Mouse (Mus musculus): ENCODE measurements at regions not wholly inside any gene's neighbourhood (a gene's known extent, or its start where the extent isn't known, plus 50 kb on each side); places are given as distances from the start of the nearest gene placed in this dataset.

GRCm38 (mm10) chr4:26965831-26966230 is 619.1 kb upstream of the Manea start:
- Histone ChIP-seq H3K79me2 (ENCODE audit: control insufficient read depth, insufficient read depth) (no peaks in the 10 kb centered on the region), H3K36me3 (ENCODE audit: control insufficient read depth, insufficient read depth) (no peaks in the 10 kb centered on the region), H3K4me2 (ENCODE audit: low read depth) (no peak overlapping the region), H3K27me3 (ENCODE audit: control insufficient read depth, insufficient read depth, insufficient read length) (no peaks in the 10 kb centered on the region), H3ac (ENCODE audit: control insufficient read depth, insufficient read length) (no peak overlapping the region), H3K4me3 (no peak overlapping the region)
- TF ChIP-seq TCF12 (IDR thresholded peaks at IDR 0.05; ENCODE audit: insufficient read depth, poor library complexity, severe bottlenecking) (no peak), MAX (IDR thresholded peaks at IDR 0.05; ENCODE audit: low read depth) (no peak), E2F4 (IDR thresholded peaks at IDR 0.05; ENCODE audit: insufficient read depth) (no peak), USF1 (IDR thresholded peaks at IDR 0.05; ENCODE audit: low read depth) (no peak)

GRCm38 (mm10) chr4:26964850-26965249 is 618.2 kb upstream of the Manea start:
- H3K36me3 ChIP-seq (ENCODE audit: control insufficient read depth, insufficient read depth), result no peaks in the 10 kb centered on the region
- TF ChIP-seq E2F4 (IDR thresholded peaks at IDR 0.05; ENCODE audit: insufficient read depth) (no peak), CEBPB (IDR thresholded peaks at IDR 0.05; ENCODE audit: insufficient read depth, poor library complexity, severe bottlenecking) (no peak), MAX (IDR thresholded peaks at IDR 0.05; ENCODE audit: low read depth) (no peak)
- no peak overlapping the region for H3K4me3 ChIP-seq
- no peaks in the 10 kb centered on the region for H3K27me3 ChIP-seq (ENCODE audit: control insufficient read depth, insufficient read depth, insufficient read length)
- no peak overlapping the region for H3K4me2 ChIP-seq (ENCODE audit: low read depth)
- H3ac ChIP-seq (ENCODE audit: control insufficient read depth, insufficient read length), result no peak overlapping the region
- no peaks in the 10 kb centered on the region for H3K79me2 ChIP-seq (ENCODE audit: control insufficient read depth, insufficient read depth)

- no peaks in the 10 kb centered on the region for H3K79me2 ChIP-seq (ENCODE audit: control insufficient read depth, insufficient read depth)
- H3ac ChIP-seq (ENCODE audit: control insufficient read depth, insufficient read length), result no peak overlapping the region
- H3K4me2 ChIP-seq (ENCODE audit: low read depth), result no peak overlapping the region
- H3K4me3 ChIP-seq, result no peak overlapping the region
- no peaks in the 10 kb centered on the region for H3K36me3 ChIP-seq (ENCODE audit: control insufficient read depth, insufficient read depth)
- TF ChIP-seq TCF12 (IDR thresholded peaks at IDR 0.05; ENCODE audit: insufficient read depth, poor library complexity, severe bottlenecking), result no peak
- TF ChIP-seq REST (IDR thresholded peaks at IDR 0.05; ENCODE audit: insufficient read depth, insufficient read length), result no peak
- TF ChIP-seq MYOD1 (IDR thresholded peaks at IDR 0.05; ENCODE audit: control insufficient read depth in 1 of 3, insufficient read length in 2 of 3, low read depth in 2 of 3), result no peak
- no peak for TF ChIP-seq POLR2AphosphoS2 (IDR thresholded peaks at IDR 0.05; ENCODE audit: insufficient read length, low read depth)
- no peak for TF ChIP-seq TCF3 (IDR thresholded peaks at IDR 0.05; ENCODE audit: insufficient read length, low read depth)
- no peak for TF ChIP-seq MYOG (IDR thresholded peaks at IDR 0.05; ENCODE audit: control insufficient read depth in 1 of 3, insufficient read depth in 1 of 3, insufficient read length in 2 of 3, low read depth in 2 of 3)
- no peak for TF ChIP-seq SRF (IDR thresholded peaks at IDR 0.05; ENCODE audit: control insufficient read depth, insufficient read length, low read depth)
- no peak for TF ChIP-seq MAX (IDR thresholded peaks at IDR 0.05; ENCODE audit: low read depth)
- TF ChIP-seq E2F4 (IDR thresholded peaks at IDR 0.05; ENCODE audit: insufficient read depth), result no peak
- no peak for TF ChIP-seq CEBPB (IDR thresholded peaks at IDR 0.05; ENCODE audit: insufficient read depth, poor library complexity, severe bottlenecking)
- no peak for TF ChIP-seq POLR2A (IDR thresholded peaks at IDR 0.05; ENCODE audit: insufficient read length, low read depth)
- no peak for TF ChIP-seq USF1 (IDR thresholded peaks at IDR 0.05; ENCODE audit: low read depth)
- H3K27me3 ChIP-seq (ENCODE audit: control insufficient read depth, insufficient read depth, insufficient read length), result no peaks in the 10 kb centered on the region
These were observed 597.9 kb upstream of the Manea start for GRCm38 (mm10) chr4:26944617-26945016.

- TF ChIP-seq REST (IDR thresholded peaks at IDR 0.05; ENCODE audit: insufficient read depth, insufficient read length), result no peak
- no peak for TF ChIP-seq CEBPB (IDR thresholded peaks at IDR 0.05; ENCODE audit: insufficient read depth, poor library complexity, severe bottlenecking)
- TF ChIP-seq MAX (IDR thresholded peaks at IDR 0.05; ENCODE audit: low read depth), result no peak
- no peak for TF ChIP-seq E2F4 (IDR thresholded peaks at IDR 0.05; ENCODE audit: insufficient read depth)
- Histone ChIP-seq H3K4me3 (no peak overlapping the region), H3K36me3 (ENCODE audit: control insufficient read depth, insufficient read depth) (no peaks in the 10 kb centered on the region), H3K79me2 (ENCODE audit: control insufficient read depth, insufficient read depth) (no peaks in the 10 kb centered on the region), H3ac (ENCODE audit: control insufficient read depth, insufficient read length) (no peak overlapping the region), H3K27me3 (ENCODE audit: control insufficient read depth, insufficient read depth, insufficient read length) (no peaks in the 10 kb centered on the region), H3K4me2 (ENCODE audit: low read depth) (no peak overlapping the region)
These were observed 587.5 kb upstream of the Manea start for GRCm38 (mm10) chr4:26933988-26934798.

- Histone ChIP-seq H3ac (ENCODE audit: control insufficient read depth, insufficient read length) (no peak overlapping the region), H3K36me3 (ENCODE audit: control insufficient read depth, insufficient read depth) (no peaks in the 10 kb centered on the region), H3K27me3 (ENCODE audit: control insufficient read depth, insufficient read depth, insufficient read length) (no peaks in the 10 kb centered on the region), H3K4me2 (ENCODE audit: low read depth) (no peak overlapping the region), H3K79me2 (ENCODE audit: control insufficient read depth, insufficient read depth) (no peaks in the 10 kb centered on the region), H3K4me3 (no peak overlapping the region)
- TF ChIP-seq MYOD1 (IDR thresholded peaks at IDR 0.05; ENCODE audit: control insufficient read depth in 1 of 3, insufficient read length in 2 of 3, low read depth in 2 of 3) (no peak), CEBPB (IDR thresholded peaks at IDR 0.05; ENCODE audit: insufficient read depth, poor library complexity, severe bottlenecking) (no peak), MYOG (IDR thresholded peaks at IDR 0.05; ENCODE audit: control insufficient read depth in 1 of 3, insufficient read depth in 1 of 3, insufficient read length in 2 of 3, low read depth in 2 of 3) (no peak), POLR2AphosphoS2 (IDR thresholded peaks at IDR 0.05; ENCODE audit: insufficient read length, low read depth) (no peak), MAX (IDR thresholded peaks at IDR 0.05; ENCODE audit: low read depth) (no peak), USF1 (IDR thresholded peaks at IDR 0.05; ENCODE audit: low read depth) (no peak), POLR2A (IDR thresholded peaks at IDR 0.05; ENCODE audit: insufficient read length, low read depth) (no peak), E2F4 (IDR thresholded peaks at IDR 0.05; ENCODE audit: insufficient read depth) (no peak), TCF3 (IDR thresholded peaks at IDR 0.05; ENCODE audit: insufficient read length, low read depth) (no peak), SRF (IDR thresholded peaks at IDR 0.05; ENCODE audit: control insufficient read depth, insufficient read length, low read depth) (no peak)
These were observed 583.3 kb upstream of the Manea start for GRCm38 (mm10) chr4:26929879-26930481.
